Mouse (Mus musculus) liver, embryonic 14.5 days (tissue): ENCODE data around the gene Rnd2.

Source experiments
- CTCF ChIP-seq: IDR thresholded peaks from 2 replicates; pipeline ENCODE4 v1.5.1; 2016; ENCODE audit warnings: antibody characterized with exemption, low read depth, control low read depth
- EP300 ChIP-seq: IDR thresholded peaks from 2 replicates; pipeline ENCODE4 v1.6.1; 2016; ENCODE audit warnings: antibody characterized with exemption, low read depth

GRCm38 (mm10) chr11:101479171-101479635 lies 14.4 kb downstream of the Rnd2 start:
- TF ChIP-seq EP300, result no peak
- TF ChIP-seq CTCF, result no peak
